Mouse (Mus musculus): Measurements from ENCODE around the gene Grn.

- TF ChIP-seq CTCF (IDR thresholded peaks at IDR 0.05; ENCODE audit: low read depth) (no peak), EP300 (IDR thresholded peaks at IDR 0.05; ENCODE audit: low read depth) (no peak)
These were observed 13.6 kb downstream of the Grn start for GRCm38 (mm10) chr11:102443740-102444139.
